Mouse (Mus musculus) midbrain, embryonic 10.5 days (tissue): ENCODE results near the gene Dcaf1. TPM values are rescaled to one million over a fixed set of nuclear protein-coding genes. Genes with fewer than 3 reads are reported as not detected.

Experiments used
- polyA plus RNA-seq: library from polyadenylated mRNA; unstranded; fragments of >200 nt; fragmentation: Nextera tagmentation; extraction: Ambion mirVana; gene quantifications from 2 replicates; pipeline ENCODE4 v1.2.1, GENCODE M21; 2016

Gene Dcaf1
- polyA plus RNA-seq, 1 experiment from 2014 or later, result 33.6 TPM

Other genes with a start within 250 kb of the Dcaf1 start
- not detected in 2 replicates for gene Iqcf6, start 195.3 kb upstream of the Dcaf1 start, polyA plus RNA-seq
- gene Grm2, start 165.8 kb upstream of the Dcaf1 start, polyA plus RNA-seq, result 11.8 and 18.9 TPM in 2 replicates
- 26.4 and 30.2 TPM in 2 replicates for gene Tex264, start 135.9 kb upstream of the Dcaf1 start, polyA plus RNA-seq
- gene Rad54l2, start 32.7 kb upstream of the Dcaf1 start, polyA plus RNA-seq, result 8.0 and 9.0 TPM in 2 replicates
- gene Rbm15b, start 65.6 kb downstream of the Dcaf1 start, polyA plus RNA-seq, result 15.0 and 15.5 TPM in 2 replicates
- 231 and 297 TPM in 2 replicates for gene Manf, start 70.1 kb downstream of the Dcaf1 start, polyA plus RNA-seq